Mouse (Mus musculus): ENCODE results near the gene Lpar5. TPM values are rescaled to one million over a fixed set of nuclear protein-coding genes. Genes with fewer than 3 reads are reported as not detected.

Lpar5 gene
- polyA plus RNA-seq, 1 experiment from 2014 or later: 3.2 TPM

GRCm38 (mm10) chr6:125128724-125129123 lies 61.0 kb downstream of the Lpar5 start:
- 92% methylated on average over 12 of the region's 12 CpGs for WGBS
- ATAC-seq (replicated peaks; ENCODE audit: low FRiP score) (no peak), DNase-seq (ENCODE audit: low spot score) (no peak)
- Histone ChIP-seq H3K27me3 (replicated peaks; ENCODE audit: control insufficient read depth, insufficient read depth, low read length) (no peaks in the 10 kb centered on the region), H3K27ac (ENCODE audit: low read depth, low read length) (no peak overlapping the region), H3K9ac (ENCODE audit: low read depth, low read length) (no peak overlapping the region), H3K4me3 (ENCODE audit: low read depth, low read length) (no peak overlapping the region), H3K9me3 (ENCODE audit: control insufficient read depth, low read length) (no peaks in the 10 kb centered on the region), H3K4me2 (no peak overlapping the region), H3K36me3 (ENCODE audit: control insufficient read depth, insufficient read depth, low read length) (peaks cover 31% of the 10 kb centered on the region), H3K4me1 (replicated peaks; ENCODE audit: control insufficient read depth, insufficient read depth, low read length) (peaks cover 7% of the 10 kb centered on the region; the same call in 1 of the 2 replicates)

- no peak overlapping the region for H3K4me2 ChIP-seq
- DNase-seq (ENCODE audit: low spot score) (no peak), ATAC-seq (replicated peaks; ENCODE audit: low FRiP score) (no peak)
- H3K9me3 ChIP-seq (ENCODE audit: control insufficient read depth, low read length): no peaks in the 10 kb centered on the region
- no peak overlapping the region for H3K9ac ChIP-seq (ENCODE audit: low read depth, low read length)
- H3K27me3 ChIP-seq (replicated peaks; ENCODE audit: control insufficient read depth, insufficient read depth, low read length): no peaks in the 10 kb centered on the region
- H3K4me3 ChIP-seq (ENCODE audit: low read depth, low read length): no peak overlapping the region
- peaks cover 9% of the 10 kb centered on the region for H3K4me1 ChIP-seq (replicated peaks; ENCODE audit: control insufficient read depth, insufficient read depth, low read length)
- 89% methylated on average over 20 of the region's 20 CpGs for WGBS
- no peak overlapping the region for H3K27ac ChIP-seq (ENCODE audit: low read depth, low read length)
- H3K36me3 ChIP-seq (ENCODE audit: control insufficient read depth, insufficient read depth, low read length): peaks cover 31% of the 10 kb centered on the region
These were observed 62.1 kb downstream of the Lpar5 start for GRCm38 (mm10) chr6:125129710-125130402.

GRCm38 (mm10) chr6:125131302-125132156 lies 63.8 kb downstream of the Lpar5 start, which contains the start of gene Nop2:
Gene Nop2 (plus strand): TSS chr6:125131909.
- DNase-seq (ENCODE audit: low spot score) (peak; percentile 95), ATAC-seq (replicated peaks; ENCODE audit: low FRiP score) (peak; percentile 92)

More at GRCm38 (mm10) chr6:125131302-125132156, 63.8 kb downstream of the Lpar5 start, which contains the start of gene Nop2:
- Histone ChIP-seq H3K9me3 (ENCODE audit: control insufficient read depth, low read length) (no peaks in the 10 kb centered on the region), H3K4me2 (peak within 1 kb of the TSS; percentile 94), H3K36me3 (ENCODE audit: control insufficient read depth, insufficient read depth, low read length) (peaks cover 34% of the 10 kb centered on the region), H3K4me1 (replicated peaks; ENCODE audit: control insufficient read depth, insufficient read depth, low read length) (peaks cover 9% of the 10 kb centered on the region), H3K27ac (ENCODE audit: low read depth, low read length) (peak within 1 kb of the TSS; percentile 86), H3K9ac (ENCODE audit: low read depth, low read length) (peak within 1 kb of the TSS; percentile 92), H3K27me3 (replicated peaks; ENCODE audit: control insufficient read depth, insufficient read depth, low read length) (no peaks in the 10 kb centered on the region), H3K4me3 (ENCODE audit: low read depth, low read length) (peak within 1 kb of the TSS; percentile 93)
- WGBS: under 1% methylated on average over 65 of the region's 66 CpGs

Small RNAs within 50 kb of the gene (microRNA-seq; reads per million reads assigned to microRNA genes)
- gene Mir7045 (ENCODE audit: borderline number of aligned reads): not detected

Other genes starting within 250 kb of the Lpar5 start
- 115 and 118 TPM in 2 replicates for gene Usp5, start 238.4 kb upstream of the Lpar5 start, polyA plus RNA-seq (2014; fragmentation: Nextera tagmentation; extraction: Ambion mirVana)
- 223 and 224 TPM in 2 replicates for gene Cdca3, start 238.4 kb upstream of the Lpar5 start, polyA plus RNA-seq (2014; fragmentation: Nextera tagmentation; extraction: Ambion mirVana)
- gene Gnb3, start 227.6 kb upstream of the Lpar5 start, polyA plus RNA-seq (2014; fragmentation: Nextera tagmentation; extraction: Ambion mirVana): 0.29 and 0.74 TPM in 2 replicates
- 8.6 and 11.3 TPM in 2 replicates for gene P3h3, start 210.2 kb upstream of the Lpar5 start, polyA plus RNA-seq (2014; fragmentation: Nextera tagmentation; extraction: Ambion mirVana)
- 0.17 and 0.32 TPM in 2 replicates for gene Gpr162, start 203.9 kb upstream of the Lpar5 start, polyA plus RNA-seq (2014; fragmentation: Nextera tagmentation; extraction: Ambion mirVana)
- gene Cd4, start 179.7 kb upstream of the Lpar5 start, polyA plus RNA-seq (2014; fragmentation: Nextera tagmentation; extraction: Ambion mirVana): not detected in 2 replicates
- gene Lag3, start 156.2 kb upstream of the Lpar5 start, polyA plus RNA-seq (2014; fragmentation: Nextera tagmentation; extraction: Ambion mirVana): 0.35 and 0.64 TPM in 2 replicates
- 75.1 and 80.6 TPM in 2 replicates for gene Ptms, start 147.8 kb upstream of the Lpar5 start, polyA plus RNA-seq (2014; fragmentation: Nextera tagmentation; extraction: Ambion mirVana)
- gene Mlf2, start 136.5 kb upstream of the Lpar5 start, polyA plus RNA-seq (2014; fragmentation: Nextera tagmentation; extraction: Ambion mirVana): 257 and 264 TPM in 2 replicates
- 147 and 159 TPM in 2 replicates for gene Cops7a, start 102.4 kb upstream of the Lpar5 start, polyA plus RNA-seq (2014; fragmentation: Nextera tagmentation; extraction: Ambion mirVana)
- 0.30 and 0.40 TPM in 2 replicates for gene Pianp, start 71.2 kb upstream of the Lpar5 start, polyA plus RNA-seq (2014; fragmentation: Nextera tagmentation; extraction: Ambion mirVana)
- gene Zfp384, start 58.8 kb upstream of the Lpar5 start, polyA plus RNA-seq (2014; fragmentation: Nextera tagmentation; extraction: Ambion mirVana): 7.6 and 7.9 TPM in 2 replicates
- gene Ing4, start 28.2 kb upstream of the Lpar5 start, polyA plus RNA-seq (2014; fragmentation: Nextera tagmentation; extraction: Ambion mirVana): 60.0 and 63.8 TPM in 2 replicates
- 6.0 and 7.4 TPM in 2 replicates for gene Acrbp, start 18.2 kb upstream of the Lpar5 start, polyA plus RNA-seq (2014; fragmentation: Nextera tagmentation; extraction: Ambion mirVana)
- gene Chd4, start 28.1 kb downstream of the Lpar5 start, polyA plus RNA-seq (2014; fragmentation: Nextera tagmentation; extraction: Ambion mirVana): 62.5 and 71.6 TPM in 2 replicates
- 114 and 125 TPM in 2 replicates for gene Nop2, start 64.0 kb downstream of the Lpar5 start, polyA plus RNA-seq (2014; fragmentation: Nextera tagmentation; extraction: Ambion mirVana)
- 7.7 and 9.9 TPM in 2 replicates for gene Iffo1, start 77.3 kb downstream of the Lpar5 start, polyA plus RNA-seq (2014; fragmentation: Nextera tagmentation; extraction: Ambion mirVana)
- 2,450 and 2,526 TPM in 2 replicates for gene Gapdh, start 98.5 kb downstream of the Lpar5 start, polyA plus RNA-seq (2014; fragmentation: Nextera tagmentation; extraction: Ambion mirVana)
- 150 and 158 TPM in 2 replicates for gene Ncapd2, start 123.8 kb downstream of the Lpar5 start, polyA plus RNA-seq (2014; fragmentation: Nextera tagmentation; extraction: Ambion mirVana)
- gene Mrpl51, start 123.9 kb downstream of the Lpar5 start, polyA plus RNA-seq (2014; fragmentation: Nextera tagmentation; extraction: Ambion mirVana): 287 and 311 TPM in 2 replicates
- 1.7 and 2.3 TPM in 2 replicates for gene Vamp1, start 147.6 kb downstream of the Lpar5 start, polyA plus RNA-seq (2014; fragmentation: Nextera tagmentation; extraction: Ambion mirVana)
- 4.0 TPM in 2 replicates for gene Tapbpl, start 163.9 kb downstream of the Lpar5 start, polyA plus RNA-seq (2014; fragmentation: Nextera tagmentation; extraction: Ambion mirVana)
- gene Cd27, start 169.1 kb downstream of the Lpar5 start, polyA plus RNA-seq (2014; fragmentation: Nextera tagmentation; extraction: Ambion mirVana): 2.7 and 3.2 TPM in 2 replicates
- gene Tuba3a, start 218.1 kb downstream of the Lpar5 start, polyA plus RNA-seq (2014; fragmentation: Nextera tagmentation; extraction: Ambion mirVana): 0.12 TPM in 1 of 2 replicates, not detected in the other
- gene Ltbr, start 246.0 kb downstream of the Lpar5 start, polyA plus RNA-seq (2014; fragmentation: Nextera tagmentation; extraction: Ambion mirVana): 30.1 and 34.7 TPM in 2 replicates

Data from liver, embryonic 11.5 days (tissue).